Mouse (Mus musculus) brown adipose tissue, adult 24 weeks (tissue): ENCODE results near the gene Yae1d1. TPM values are rescaled to one million over a fixed set of nuclear protein-coding genes. Genes with fewer than 3 reads are reported as not detected.
"Not testable (repeated sequence)": the region's sequence is repeated elsewhere in the genome, so short reads cannot be mapped to it uniquely, and the experiment has no call there.

Source experiments
- H3K27ac ChIP-seq: fragments of 200-500 bp; replicated peaks from 2 replicates; pipeline ENCODE4 v1.5.1; 2012; ENCODE audit warnings: low read depth, mild to moderate bottlenecking, low read length
- H3K4me1 ChIP-seq: fragments of 200-500 bp; 2 replicates; pipeline ENCODE4 v1.6.1; 2012; ENCODE audit warnings: low read length, mixed read lengths; ENCODE audit not compliant: control insufficient read depth, insufficient read depth, insufficient read length
- H3K4me3 ChIP-seq: fragments of 200-500 bp; 2 replicates; pipeline ENCODE4 v1.5.1; 2012; ENCODE audit warnings: low read depth, mild to moderate bottlenecking, low read length, moderate library complexity; ENCODE audit not compliant: insufficient read depth
- polyA plus RNA-seq: library from polyadenylated mRNA; stranded (reverse); fragments of >200 nt; gene quantifications from 2 replicates; pipeline ENCODE4 v1.2.4, GENCODE M21; 2012; ENCODE audit not compliant: missing spikeins, insufficient read depth, insufficient read length

Gene Yae1d1
- 26.1 and 30.0 TPM in 2 replicates for polyA plus RNA-seq

DNA sequence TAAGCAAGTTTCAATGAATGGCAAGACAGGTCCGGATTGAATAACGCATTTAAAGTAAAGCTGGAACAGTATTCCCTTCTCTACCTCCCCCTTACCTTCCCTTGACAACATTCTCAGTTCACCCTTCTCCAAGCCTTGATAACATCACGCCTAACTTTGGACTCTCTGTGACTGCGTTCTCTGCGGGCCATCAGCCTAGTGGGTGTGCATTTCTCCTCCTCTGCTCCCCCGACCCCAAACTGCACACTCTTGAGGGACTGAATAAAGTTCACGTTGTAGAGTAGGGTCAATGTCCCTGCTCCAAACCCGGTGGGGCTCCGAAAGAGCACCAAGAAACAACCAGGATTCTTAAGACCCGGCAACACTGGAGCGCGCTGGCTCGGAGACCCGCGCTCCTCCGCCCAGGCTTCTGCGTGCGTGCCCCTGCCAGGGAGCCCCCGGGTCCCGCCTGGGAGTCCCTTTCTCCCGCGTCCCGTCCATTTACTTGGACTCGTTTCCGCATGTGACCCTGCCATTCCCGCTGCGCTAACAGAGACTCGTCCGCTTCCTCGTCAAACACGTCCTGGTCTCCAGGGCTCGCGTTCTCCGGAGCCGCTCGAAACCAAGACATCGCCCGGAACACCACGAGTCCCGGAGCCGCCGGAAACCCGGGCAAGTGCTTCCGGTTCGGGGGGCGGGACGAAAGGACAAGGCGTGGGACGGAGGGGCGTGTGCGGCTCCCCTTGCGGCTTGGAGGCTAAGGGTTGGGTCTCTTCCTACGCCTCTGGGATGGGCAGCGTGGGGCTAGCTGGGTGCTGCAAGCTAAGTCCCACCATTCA, at the start of gene Yae1d1:
TSS of gene Yae1d1 (minus strand) at position 653 of the 818 bp plus-strand sequence.
- Histone ChIP-seq H3K4me1 (no peaks in the 10 kb centered on the region), H3K4me3 (peak within 1 kb of the TSS; percentile 89), H3K27ac (peak within 1 kb of the TSS; percentile 50)

DNA sequence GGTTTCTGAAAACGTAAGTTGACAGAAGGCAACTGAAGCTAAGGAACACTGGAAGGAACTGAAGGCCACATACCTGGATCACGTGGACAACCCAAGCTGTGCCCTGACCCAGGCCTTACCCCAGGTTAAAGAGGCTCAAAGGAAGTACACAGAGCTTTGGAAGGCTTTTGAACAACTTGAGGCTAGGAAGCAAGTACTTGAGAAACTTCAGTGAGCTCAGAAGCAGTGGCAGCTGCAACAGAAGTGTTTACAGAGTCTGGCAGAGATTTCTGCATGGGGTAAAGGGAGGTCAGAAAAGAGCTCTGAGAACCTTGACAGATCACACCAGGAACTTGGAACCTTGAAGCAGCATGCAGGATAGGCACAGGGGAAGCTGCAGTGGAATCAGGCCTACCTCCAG, 45.7 kb upstream of the Yae1d1 start:
- Histone ChIP-seq H3K4me1 (no peaks in the 10 kb centered on the region), H3K4me3 (no peak overlapping the region), H3K27ac (no peak overlapping the region)

DNA sequence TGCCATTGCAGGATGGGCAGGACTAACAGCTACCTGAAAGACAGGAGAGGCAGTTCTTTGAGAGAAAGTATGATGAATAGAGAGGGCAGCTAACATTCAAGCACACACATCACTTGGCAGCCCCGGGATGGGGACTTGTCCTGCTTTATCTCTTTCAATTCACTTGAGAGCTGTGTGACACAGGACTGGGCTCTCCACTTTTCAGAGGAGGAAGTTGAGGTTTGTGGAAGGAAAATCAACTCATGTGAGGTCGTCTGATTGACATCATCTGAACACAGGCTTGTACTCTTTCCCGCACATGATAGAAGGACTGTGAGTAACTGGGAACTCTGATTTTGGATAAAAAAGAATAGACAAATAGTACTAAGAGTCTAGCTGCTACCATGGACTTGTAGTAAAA, 23.5 kb upstream of the Yae1d1 start:
- Histone ChIP-seq H3K4me3 (no peak overlapping the region), H3K27ac (no peak overlapping the region), H3K4me1 (no peaks in the 10 kb centered on the region)

DNA sequence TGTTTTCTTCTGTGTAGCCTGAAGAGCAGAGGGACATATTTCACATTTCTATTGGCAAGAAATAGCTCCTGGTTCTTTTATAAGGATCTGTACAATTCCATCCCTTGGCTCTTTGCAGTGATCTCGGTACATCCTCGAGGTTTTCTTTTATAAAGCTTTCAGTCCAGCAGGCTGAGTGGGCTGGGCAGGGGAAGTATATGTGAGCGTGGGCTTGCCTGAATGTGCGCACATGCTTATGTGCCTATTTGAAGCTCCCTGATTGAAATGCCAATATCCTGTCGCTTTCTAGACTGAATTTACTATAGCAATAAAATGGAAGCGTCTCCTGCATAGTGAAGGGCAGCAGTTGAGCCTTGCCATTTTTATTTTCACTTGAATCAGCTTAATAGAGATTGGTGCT, 20.1 kb upstream of the Yae1d1 start:
- Histone ChIP-seq H3K4me1 (no peaks in the 10 kb centered on the region), H3K27ac (no peak overlapping the region), H3K4me3 (no peak overlapping the region)

DNA sequence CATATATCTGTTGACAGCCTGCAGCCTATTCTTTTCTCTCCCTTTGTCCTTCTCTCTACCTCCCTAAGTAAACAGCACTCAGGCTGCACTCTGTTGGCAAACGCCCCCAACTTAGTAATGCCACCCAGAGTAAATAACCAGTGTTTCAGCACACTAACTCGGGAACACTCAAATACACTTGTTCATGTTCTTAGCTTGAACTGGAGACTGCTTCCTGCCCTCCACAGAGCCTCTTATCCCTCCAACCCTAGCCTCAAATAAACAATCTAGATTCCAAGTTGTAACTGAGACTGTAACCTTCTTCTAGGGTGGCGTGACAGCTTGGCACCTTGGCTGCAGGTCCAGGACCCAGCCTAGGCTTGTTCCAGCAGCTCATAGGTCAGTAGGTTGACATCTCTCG, 17.9 kb upstream of the Yae1d1 start:
- Histone ChIP-seq H3K4me1 (no peaks in the 10 kb centered on the region), H3K27ac (no peak overlapping the region)

DNA sequence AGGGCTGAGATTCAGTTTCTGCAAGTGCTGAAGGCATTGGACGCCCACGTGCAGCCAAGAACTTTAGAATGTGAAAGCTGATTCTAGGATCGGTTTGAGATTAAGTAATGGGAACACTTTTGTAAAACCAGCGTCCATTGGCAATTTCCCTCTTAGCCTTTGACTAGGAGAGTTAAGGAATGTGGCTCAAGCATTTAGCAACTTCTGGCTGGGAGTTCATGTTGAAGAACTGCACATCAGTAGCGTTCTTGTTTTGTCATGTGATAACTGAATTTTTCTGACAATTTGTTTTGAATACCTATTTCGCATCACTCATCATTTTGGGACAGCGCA, 332 bp upstream of the Yae1d1 start:
- Histone ChIP-seq H3K27ac (peak overlapping the region; percentile 37; the same call in 1 of the 2 replicates), H3K4me1 (no peaks in the 10 kb centered on the region), H3K4me3 (peak overlapping the region; percentile 89)

More for the DNA sequence above, 17.9 kb upstream of the Yae1d1 start:
- no peak overlapping the region for H3K4me3 ChIP-seq

DNA sequence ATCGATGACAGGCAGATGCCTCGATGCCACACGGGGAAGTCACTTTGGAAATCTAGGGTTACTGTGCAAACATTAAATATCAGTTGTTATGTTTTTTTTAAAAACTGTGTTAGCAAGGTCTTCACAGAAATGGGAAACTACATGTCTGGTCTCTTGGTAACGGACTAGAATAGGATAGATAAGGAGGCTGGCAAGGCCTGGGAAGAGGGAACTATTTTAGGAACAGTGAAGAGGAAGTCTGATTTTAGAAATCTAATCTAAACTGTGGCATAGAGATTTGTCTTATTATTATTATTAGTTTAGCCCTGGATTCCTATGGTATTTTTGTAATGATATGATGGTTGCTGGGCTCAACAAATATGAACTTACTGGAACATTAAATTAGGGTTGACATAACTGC, 1.1 kb downstream of the Yae1d1 start:
- Histone ChIP-seq H3K4me1 (no peaks in the 10 kb centered on the region), H3K27ac (no peak overlapping the region), H3K4me3 (no peak overlapping the region)

DNA sequence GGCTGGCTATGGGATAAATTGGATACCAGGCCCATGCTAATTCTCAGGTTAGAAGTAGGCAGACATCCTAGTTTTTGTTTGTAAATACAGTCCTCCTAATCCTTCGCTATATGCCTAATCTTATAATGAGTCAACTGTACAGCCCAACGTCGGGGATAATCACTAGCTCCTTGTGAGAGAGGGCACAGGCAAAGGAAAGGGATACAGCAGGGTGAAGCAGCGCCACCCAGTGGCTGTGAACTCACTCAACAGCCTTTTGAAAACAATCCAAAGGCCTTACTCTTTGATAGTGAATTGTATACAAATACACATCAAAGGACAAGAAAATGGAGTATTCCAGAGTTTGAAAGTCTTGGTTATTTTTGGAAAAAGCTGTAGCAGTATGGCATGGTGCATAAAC, 10.0 kb downstream of the Yae1d1 start:
- Histone ChIP-seq H3K27ac (no peak overlapping the region), H3K4me1 (no peaks in the 10 kb centered on the region), H3K4me3 (no peak overlapping the region)

DNA sequence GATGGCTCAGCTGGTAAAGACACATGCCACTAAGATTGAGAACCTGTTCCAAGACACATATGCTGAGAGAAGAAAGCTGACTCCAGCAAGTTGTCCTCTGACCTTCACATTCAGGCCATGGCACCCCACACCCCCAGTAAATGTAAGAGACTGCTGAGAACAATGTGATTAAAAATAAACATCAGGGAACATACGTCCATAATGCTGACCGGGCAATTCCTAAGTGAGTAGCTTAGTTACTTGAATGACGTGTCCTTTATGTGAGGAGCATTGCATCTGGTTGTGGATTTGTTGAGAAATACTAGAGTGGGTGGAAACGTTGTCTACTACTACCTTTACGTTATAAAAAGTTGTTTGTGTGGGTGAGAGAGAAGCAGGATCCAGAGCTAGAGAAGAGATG, 10.5 kb downstream of the Yae1d1 start:
- Histone ChIP-seq H3K27ac (no peak overlapping the region), H3K4me1 (no peaks in the 10 kb centered on the region), H3K4me3 (no peak overlapping the region)

DNA sequence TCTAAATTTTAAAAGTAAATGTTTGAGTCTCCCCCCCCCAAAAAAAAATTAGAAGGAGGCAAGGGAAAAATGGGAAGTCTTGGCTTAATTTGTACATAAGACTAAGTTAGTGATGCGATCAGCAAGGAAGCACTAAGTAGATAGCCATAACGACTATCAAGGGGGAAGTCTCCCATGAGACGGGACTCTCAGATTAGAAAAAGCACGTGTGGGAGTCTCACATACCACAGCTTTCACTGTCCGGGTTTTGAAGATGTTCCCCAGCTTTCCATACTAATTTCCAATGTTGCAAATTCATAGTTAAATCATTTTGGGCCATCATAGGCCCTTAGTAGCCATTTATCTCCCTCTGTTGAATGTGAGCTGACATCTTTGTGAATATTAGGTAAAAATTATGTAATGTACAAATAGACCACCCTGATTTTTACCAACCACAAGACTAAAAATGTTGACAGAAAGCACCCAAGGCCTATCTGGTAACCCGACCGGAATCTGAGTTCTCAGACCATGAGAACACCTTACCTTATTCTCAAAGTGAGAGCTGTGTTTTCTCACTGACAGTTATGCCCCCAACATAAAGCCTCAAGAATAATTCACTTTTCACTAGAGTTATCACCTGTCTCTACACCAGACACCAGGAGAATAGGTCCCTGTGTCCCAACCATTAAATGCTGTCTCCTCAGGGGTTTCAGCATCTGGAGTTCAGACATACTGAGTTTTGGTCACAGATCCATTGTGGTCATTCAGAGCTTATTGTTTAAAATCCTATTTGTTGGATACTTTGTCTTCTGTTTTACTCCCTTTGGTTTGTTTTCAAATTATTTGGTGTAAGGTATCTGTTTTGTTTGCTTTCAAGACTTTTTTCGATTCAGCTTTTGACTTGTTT, 16.1 kb downstream of the Yae1d1 start:
- no peak overlapping the region for H3K4me3 ChIP-seq
- no peaks in the 10 kb centered on the region for H3K4me1 ChIP-seq
- H3K27ac ChIP-seq, result no peak overlapping the region

DNA sequence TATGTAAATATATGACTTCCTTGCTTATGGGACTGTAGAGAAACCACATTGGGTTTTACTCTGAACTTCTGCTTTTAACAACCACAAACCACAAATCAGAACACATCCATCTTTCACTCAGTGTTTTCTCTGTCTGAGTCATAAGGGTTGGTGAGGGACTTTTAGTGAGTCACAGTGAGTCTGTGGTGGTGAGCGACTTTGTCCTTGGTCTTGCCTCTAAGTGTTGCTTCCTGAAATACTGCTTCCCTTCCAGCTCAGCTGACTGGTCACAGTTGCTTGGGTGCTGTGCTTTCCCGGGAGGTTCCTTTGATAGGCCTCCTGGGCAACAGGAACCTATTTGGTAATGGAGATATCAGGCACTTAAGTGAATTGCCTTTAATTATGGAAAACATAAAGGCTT, 17.3 kb downstream of the Yae1d1 start:
- H3K27ac ChIP-seq, result no peak overlapping the region
- H3K4me1 ChIP-seq, result no peaks in the 10 kb centered on the region
- no peak overlapping the region for H3K4me3 ChIP-seq

DNA sequence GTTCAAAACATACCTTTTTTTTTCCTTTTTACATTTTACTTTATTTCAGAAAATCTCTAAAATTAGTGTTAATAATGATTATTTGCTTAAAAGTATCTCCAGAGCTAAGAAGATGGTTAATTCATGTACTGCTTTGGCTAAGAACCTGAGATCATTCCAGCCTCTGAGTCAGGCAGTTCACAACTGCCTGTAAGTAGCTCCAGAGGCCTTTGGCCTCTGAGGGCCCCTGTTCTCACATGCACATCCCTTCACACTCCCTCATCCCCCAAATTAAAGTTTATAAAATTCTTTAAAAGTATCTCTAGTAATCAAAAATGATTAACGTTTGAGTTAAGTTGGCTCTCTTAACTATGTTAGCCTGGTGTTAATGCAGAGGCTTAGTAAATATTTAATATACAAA, 17.7 kb downstream of the Yae1d1 start:
- Histone ChIP-seq H3K27ac (no peak overlapping the region), H3K4me1 (no peaks in the 10 kb centered on the region), H3K4me3 (no peak overlapping the region)

DNA sequence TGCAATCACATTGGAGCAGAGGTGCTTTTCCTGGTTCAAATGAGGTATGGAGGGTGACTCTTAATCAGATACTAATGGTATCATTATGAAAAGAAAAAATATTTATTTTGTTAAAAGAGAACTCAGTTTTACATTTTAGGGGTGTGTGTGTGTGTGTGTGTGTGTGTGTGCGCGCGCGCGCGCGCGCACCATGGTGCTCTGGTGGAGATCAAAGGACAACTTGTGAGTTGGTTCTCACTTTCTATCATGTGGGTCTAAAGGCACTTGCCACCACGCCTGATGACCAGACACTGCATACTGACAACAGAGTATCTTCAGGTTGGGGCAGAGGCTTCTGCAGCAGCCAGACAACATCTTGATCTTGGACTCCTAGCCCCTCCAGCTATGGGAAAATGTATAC, 18.4 kb downstream of the Yae1d1 start:
- no peak overlapping the region for H3K27ac ChIP-seq
- no peak overlapping the region for H3K4me3 ChIP-seq
- no peaks in the 10 kb centered on the region for H3K4me1 ChIP-seq

DNA sequence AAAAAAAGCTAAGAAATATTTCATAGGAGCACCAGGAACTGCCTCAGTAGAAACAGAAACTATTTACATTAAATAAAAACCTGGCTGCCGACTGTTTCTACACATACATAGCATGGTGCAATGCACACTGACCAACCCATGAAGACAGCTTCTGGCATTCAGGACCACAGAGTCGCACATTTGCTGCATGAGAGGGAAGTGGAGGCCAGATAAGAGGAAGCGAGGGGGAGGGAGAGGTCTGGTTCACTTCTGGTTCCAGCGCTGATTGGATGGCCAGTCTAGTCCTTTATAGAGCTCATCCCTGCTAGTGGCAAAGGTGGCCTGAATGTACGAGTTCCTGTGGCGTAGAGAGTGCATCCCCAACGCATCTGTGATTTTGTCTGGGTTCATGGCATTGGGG, 32.5 kb downstream of the Yae1d1 start:
- Histone ChIP-seq H3K4me1 (no peaks in the 10 kb centered on the region), H3K27ac (no peak overlapping the region), H3K4me3 (no peak overlapping the region)

DNA sequence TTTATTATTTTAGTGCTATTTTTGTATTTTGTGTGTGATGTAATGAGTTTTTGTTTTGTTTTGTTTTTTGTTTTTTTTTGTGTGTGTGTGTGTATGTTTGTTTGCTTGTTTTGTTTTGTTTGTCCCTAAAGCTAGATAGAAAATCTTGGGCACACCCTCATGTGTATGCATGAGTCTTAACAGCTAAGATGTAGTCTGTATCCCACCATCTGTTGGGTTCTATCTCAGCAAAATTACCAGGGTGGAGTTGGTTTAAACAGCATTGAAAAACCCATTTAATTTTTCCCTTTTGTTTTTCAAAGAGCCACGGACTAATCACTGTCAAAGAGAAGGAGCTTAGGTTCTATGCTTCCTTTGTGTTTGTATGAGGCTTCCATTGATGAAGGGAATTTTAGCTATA, 38.9 kb downstream of the Yae1d1 start:
- no peak overlapping the region for H3K4me3 ChIP-seq
- H3K4me1 ChIP-seq, result no peaks in the 10 kb centered on the region
- no peak overlapping the region for H3K27ac ChIP-seq

DNA sequence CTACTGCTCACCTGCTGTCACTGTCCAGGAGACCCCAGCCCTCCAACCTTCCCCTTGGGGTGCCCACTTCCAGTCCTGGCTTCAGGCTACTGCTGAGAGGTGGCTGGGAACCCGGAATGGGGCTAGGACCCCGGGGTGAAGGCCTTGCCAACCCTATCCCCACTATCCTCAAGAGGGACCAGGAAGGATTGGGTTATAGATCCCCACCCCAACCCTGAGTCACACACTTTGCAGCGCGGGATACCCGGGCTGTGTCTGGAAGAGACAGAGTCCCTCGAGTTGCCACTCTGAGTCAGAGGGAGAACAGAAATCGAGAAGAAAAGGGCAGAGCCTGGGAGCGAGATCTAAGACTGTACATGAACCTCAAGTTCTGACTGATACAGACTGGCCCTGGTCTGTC, 42.6 kb downstream of the Yae1d1 start:
- H3K4me1 ChIP-seq, H3K4me3 ChIP-seq: not testable (repeated sequence)

More for the DNA sequence above, 42.6 kb downstream of the Yae1d1 start:
- H3K27ac ChIP-seq, result not testable (repeated sequence)
